Mouse (Mus musculus): ENCODE data around the gene Ceacam19. TPM values are rescaled to one million over a fixed set of nuclear protein-coding genes. Genes with fewer than 3 reads are reported as not detected.
A peak's percentile ranks its signal among the peaks of the same experiment; 100 is the strongest.

Ceacam19 gene
- polyA plus RNA-seq, 1 experiment from 2014 or later: not detected

- DNase-seq (no peak), ATAC-seq (no peak)
- WGBS (ENCODE audit: insufficient replicate concordance): 30% methylated on average over 15 of the region's 15 CpGs
- H3K4me3 ChIP-seq (ENCODE audit: low read depth, low read length): no peak overlapping the region
- H3K9me3 ChIP-seq (ENCODE audit: low read length): no peaks in the 10 kb centered on the region
- H3K36me3 ChIP-seq (replicated peaks; ENCODE audit: insufficient read depth, low read length): no peaks in the 10 kb centered on the region
- no peaks in the 10 kb centered on the region for H3K27me3 ChIP-seq (ENCODE audit: insufficient read depth, low read length)
- peak overlapping the region; percentile 60; the same call in 1 of the 2 replicates for H3K27ac ChIP-seq (ENCODE audit: low read depth)
- TF ChIP-seq CTCF (IDR thresholded peaks at IDR 0.05; ENCODE audit: low read depth) (no peak), EP300 (IDR thresholded peaks at IDR 0.05; ENCODE audit: low read depth) (no peak)
- H3K4me2 ChIP-seq (ENCODE audit: low read depth, low read length): peak overlapping the region; percentile 26
- H3K9ac ChIP-seq (replicated peaks): no peak overlapping the region
- peaks cover 39% of the 10 kb centered on the region for H3K4me1 ChIP-seq (ENCODE audit: insufficient read depth)
These were observed 43.1 kb downstream of the Ceacam19 start for GRCm38 (mm10) chr7:19844521-19845171.

- WGBS (ENCODE audit: insufficient replicate concordance): 7% methylated on average over 11 of the region's 11 CpGs
- Histone ChIP-seq H3K27ac (ENCODE audit: low read depth) (peak overlapping the region; percentile 78), H3K4me1 (ENCODE audit: insufficient read depth) (peaks cover 39% of the 10 kb centered on the region), H3K36me3 (replicated peaks; ENCODE audit: insufficient read depth, low read length) (no peaks in the 10 kb centered on the region), H3K9me3 (ENCODE audit: low read length) (no peaks in the 10 kb centered on the region), H3K27me3 (ENCODE audit: insufficient read depth, low read length) (no peaks in the 10 kb centered on the region), H3K4me3 (ENCODE audit: low read depth, low read length) (no peak overlapping the region), H3K4me2 (ENCODE audit: low read depth, low read length) (peak overlapping the region; percentile 32; the same call in 1 of the 2 replicates), H3K9ac (replicated peaks) (0 out of 2 replicates have a peak overlapping the region, but pooled peaks have one; percentile 26)
- peak; percentile 17; the same call in 1 of the 2 replicates for TF ChIP-seq EP300 (IDR thresholded peaks at IDR 0.05; ENCODE audit: low read depth)
- TF ChIP-seq CTCF (IDR thresholded peaks at IDR 0.05; ENCODE audit: low read depth): peak; percentile 94
- DNase-seq (peak; percentile 82), ATAC-seq (peak; percentile 72)
These were observed 44.2 kb downstream of the Ceacam19 start for GRCm38 (mm10) chr7:19843561-19843960.

- no peaks in the 10 kb centered on the region for H3K27me3 ChIP-seq (ENCODE audit: insufficient read depth, low read length)
- H3K4me1 ChIP-seq (ENCODE audit: insufficient read depth): peaks cover 39% of the 10 kb centered on the region
- DNase-seq: peak; percentile 62
- H3K4me2 ChIP-seq (ENCODE audit: low read depth, low read length): 0 out of 2 replicates have a peak overlapping the region, but pooled peaks have one; percentile 32
- TF ChIP-seq EP300 (IDR thresholded peaks at IDR 0.05; ENCODE audit: low read depth) (no peak), CTCF (IDR thresholded peaks at IDR 0.05; ENCODE audit: low read depth) (no peak)
- H3K36me3 ChIP-seq (replicated peaks; ENCODE audit: insufficient read depth, low read length): no peaks in the 10 kb centered on the region
- H3K4me3 ChIP-seq (ENCODE audit: low read depth, low read length): no peak overlapping the region
- peak overlapping the region; percentile 78 for H3K27ac ChIP-seq (ENCODE audit: low read depth)
- H3K9me3 ChIP-seq (ENCODE audit: low read length): no peaks in the 10 kb centered on the region
- no peak overlapping the region for H3K9ac ChIP-seq (replicated peaks)
- WGBS (ENCODE audit: insufficient replicate concordance): 35% methylated on average over 19 of the region's 19 CpGs
- ATAC-seq: peak; percentile 62
These were observed 44.8 kb downstream of the Ceacam19 start for GRCm38 (mm10) chr7:19842885-19843504.

- Histone ChIP-seq H3K4me3 (ENCODE audit: low read depth, low read length) (no peak overlapping the region), H3K9ac (replicated peaks) (no peak overlapping the region)
These were observed 45.9 kb downstream of the Ceacam19 start for GRCm38 (mm10) chr7:19841686-19842413.

GRCm38 (mm10) chr7:19840936-19841335, 46.8 kb downstream of the Ceacam19 start:
- Histone ChIP-seq H3K27ac (ENCODE audit: low read depth) (peak overlapping the region; percentile 87), H3K27me3 (ENCODE audit: insufficient read depth, low read length) (no peaks in the 10 kb centered on the region), H3K4me1 (ENCODE audit: insufficient read depth) (peaks cover 37% of the 10 kb centered on the region), H3K36me3 (replicated peaks; ENCODE audit: insufficient read depth, low read length) (no peaks in the 10 kb centered on the region), H3K4me2 (ENCODE audit: low read depth, low read length) (no peak overlapping the region), H3K4me3 (ENCODE audit: low read depth, low read length) (no peak overlapping the region), H3K9ac (replicated peaks) (no peak overlapping the region), H3K9me3 (ENCODE audit: low read length) (no peaks in the 10 kb centered on the region)
- no peak for ATAC-seq
- TF ChIP-seq CTCF (IDR thresholded peaks at IDR 0.05; ENCODE audit: low read depth): no peak
- TF ChIP-seq EP300 (IDR thresholded peaks at IDR 0.05; ENCODE audit: low read depth): no peak
- DNase-seq: no peak
- 69% methylated on average over 3 of the region's 3 CpGs for WGBS (ENCODE audit: insufficient replicate concordance)

More at GRCm38 (mm10) chr7:19841686-19842413, 45.9 kb downstream of the Ceacam19 start:
- DNase-seq (peak; percentile 57), ATAC-seq (peak; percentile 88)
- Histone ChIP-seq H3K27me3 (ENCODE audit: insufficient read depth, low read length) (no peaks in the 10 kb centered on the region), H3K4me1 (ENCODE audit: insufficient read depth) (peaks cover 37% of the 10 kb centered on the region), H3K27ac (ENCODE audit: low read depth) (peak overlapping the region; percentile 87), H3K9me3 (ENCODE audit: low read length) (no peaks in the 10 kb centered on the region), H3K36me3 (replicated peaks; ENCODE audit: insufficient read depth, low read length) (no peaks in the 10 kb centered on the region), H3K4me2 (ENCODE audit: low read depth, low read length) (no peak overlapping the region)
- 58% methylated on average over 21 of the region's 21 CpGs for WGBS (ENCODE audit: insufficient replicate concordance)
- no peak for TF ChIP-seq CTCF (IDR thresholded peaks at IDR 0.05; ENCODE audit: low read depth)
- 0 out of 2 replicates have a peak, but pooled peaks have one; percentile 6 for TF ChIP-seq EP300 (IDR thresholded peaks at IDR 0.05; ENCODE audit: low read depth)

- no peak for ATAC-seq
- H3K27ac ChIP-seq (ENCODE audit: low read depth): peak overlapping the region; percentile 87
- no peaks in the 10 kb centered on the region for H3K36me3 ChIP-seq (replicated peaks; ENCODE audit: insufficient read depth, low read length)
- no peak for DNase-seq
- H3K4me2 ChIP-seq (ENCODE audit: low read depth, low read length): no peak overlapping the region
- peak overlapping the region; percentile 16; the same call in 1 of the 2 replicates for H3K9ac ChIP-seq (replicated peaks)
- TF ChIP-seq CTCF (IDR thresholded peaks at IDR 0.05; ENCODE audit: low read depth) (no peak), EP300 (IDR thresholded peaks at IDR 0.05; ENCODE audit: low read depth) (no peak)
- WGBS (ENCODE audit: insufficient replicate concordance): 63% methylated on average over 4 of the region's 4 CpGs
- peaks cover 37% of the 10 kb centered on the region for H3K4me1 ChIP-seq (ENCODE audit: insufficient read depth)
- no peaks in the 10 kb centered on the region for H3K27me3 ChIP-seq (ENCODE audit: insufficient read depth, low read length)
- no peak overlapping the region for H3K4me3 ChIP-seq (ENCODE audit: low read depth, low read length)
- H3K9me3 ChIP-seq (ENCODE audit: low read length): no peaks in the 10 kb centered on the region
These were observed 47.4 kb downstream of the Ceacam19 start for GRCm38 (mm10) chr7:19840371-19840770.

Data from liver, postnatal 0 days (tissue).